Mouse (Mus musculus) lung, adult 2 months (tissue): ENCODE data around the gene C130026I21Rik.
"Not testable (repeated sequence)": the region's sequence is repeated elsewhere in the genome, so short reads cannot be mapped to it uniquely, and the experiment has no call there.

ENCODE experiments used
- CTCF ChIP-seq: fragments of 200-500 bp; IDR thresholded peaks from 2 replicates; pipeline ENCODE4 v1.5.1; 2011; ENCODE audit warnings: mild to moderate bottlenecking, low read length, control low read depth; ENCODE audit not compliant: insufficient read depth
- POLR2A ChIP-seq: fragments of 200-500 bp; IDR thresholded peaks from 2 replicates; pipeline ENCODE4 v1.6.1; 2011; ENCODE audit warnings: low read depth, mild to moderate bottlenecking, control low read depth, low read length, borderline replicate concordance; ENCODE audit errors: extremely low read depth

DNA sequence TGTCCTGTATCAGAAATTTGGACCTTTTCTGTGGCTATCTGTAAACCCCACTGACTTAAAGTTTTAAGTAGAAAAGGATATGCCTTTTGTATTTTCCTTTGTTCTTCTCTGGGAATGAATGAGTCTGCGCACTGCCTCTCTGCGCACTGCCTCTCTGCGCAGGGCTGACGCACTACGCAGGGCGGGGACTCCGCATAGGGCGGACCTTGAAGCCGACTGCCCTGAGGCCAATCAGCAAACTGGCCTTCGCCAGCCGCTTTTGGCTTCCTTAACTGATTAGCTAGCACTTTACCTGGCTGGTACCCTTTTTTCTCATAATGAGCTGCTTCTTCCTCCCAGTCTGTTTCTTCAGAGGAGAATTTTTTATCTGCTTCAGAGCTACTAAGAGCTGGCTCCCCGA is 271.1 kb downstream of the C130026I21Rik start:
- not testable (repeated sequence) for TF ChIP-seq POLR2A, CTCF
